Mouse (Mus musculus) forebrain, embryonic 14.5 days (tissue): ENCODE results near the gene Rsg1. TPM values are rescaled to one million over a fixed set of nuclear protein-coding genes. Genes with fewer than 3 reads are reported as not detected.

Source experiments
- ATAC-seq: fragments of 200-750 bp; cut with Nextera tagmentation; 2 replicates; pipeline ENCODE4 v1.8.0; 2017; ENCODE audit warnings: mild to moderate bottlenecking, moderate library complexity
- DNase-seq: peaks from one replicate; pipeline ENCODE4 v3.0.0-alpha.2; 2015; ENCODE audit warnings: low spot score
- H3K27ac ChIP-seq: fragments of 300-500 bp; sonication (generic); 2 replicates; pipeline ENCODE4 v1.5.1; 2014; ENCODE audit warnings: low read depth, mild to moderate bottlenecking, control low read depth, low read length, moderate library complexity
- H3K27me3 ChIP-seq: fragments of 300-500 bp; sonication (generic); replicated peaks from 2 replicates; pipeline ENCODE4 v1.6.1; 2014; ENCODE audit warnings: low read length, control low read depth, mixed read lengths; ENCODE audit not compliant: control insufficient read depth, insufficient read depth
- H3K36me3 ChIP-seq: fragments of 300-500 bp; sonication (generic); 2 replicates; pipeline ENCODE4 v1.6.1; 2014; ENCODE audit warnings: low read length, control low read depth; ENCODE audit not compliant: control insufficient read depth, insufficient read depth
- H3K4me1 ChIP-seq: fragments of 300-500 bp; sonication (generic); 2 replicates; pipeline ENCODE4 v1.6.1; 2014; ENCODE audit warnings: antibody characterized with exemption, low read length, control low read depth; ENCODE audit not compliant: control insufficient read depth, insufficient read depth
- H3K4me2 ChIP-seq: fragments of 300-500 bp; sonication (generic); 2 replicates; pipeline ENCODE4 v1.6.1; 2014; ENCODE audit warnings: mild to moderate bottlenecking, control low read depth, low read length
- H3K4me3 ChIP-seq: fragments of 300-500 bp; sonication (generic); 2 replicates; pipeline ENCODE4 v1.5.1; 2014; ENCODE audit warnings: low read depth, low read length, control low read depth
- H3K9ac ChIP-seq: fragments of 300-500 bp; sonication (generic); 2 replicates; pipeline ENCODE4 v1.6.1; 2014; ENCODE audit warnings: mild to moderate bottlenecking, low read length, control low read depth, moderate library complexity
- H3K9me3 ChIP-seq: fragments of 300-500 bp; sonication (generic); replicated peaks from 2 replicates; pipeline ENCODE4 v1.6.1; 2016; ENCODE audit warnings: low read length, control low read depth, mixed read lengths; ENCODE audit not compliant: control insufficient read depth
- WGBS: fragments of 180-500 bp; shearing (Covaris S2); extraction: QIAGEN DNeasy Blood & Tissue Kit; methylation state at CpG from one replicate; pipeline ENCODE4 v1.1.7; 2014; 5-methylcytosine and 5-hydroxymethylcytosine counted together
- polyA plus RNA-seq: library from polyadenylated mRNA; unstranded; fragments of >200 nt; fragmentation: Nextera tagmentation; extraction: Ambion mirVana; gene quantifications from 2 replicates; pipeline ENCODE4 v1.2.1, GENCODE M21; 2014

The Rsg1 gene
- polyA plus RNA-seq, 1 experiment from 2014 or later = 6.7 TPM

DNA sequence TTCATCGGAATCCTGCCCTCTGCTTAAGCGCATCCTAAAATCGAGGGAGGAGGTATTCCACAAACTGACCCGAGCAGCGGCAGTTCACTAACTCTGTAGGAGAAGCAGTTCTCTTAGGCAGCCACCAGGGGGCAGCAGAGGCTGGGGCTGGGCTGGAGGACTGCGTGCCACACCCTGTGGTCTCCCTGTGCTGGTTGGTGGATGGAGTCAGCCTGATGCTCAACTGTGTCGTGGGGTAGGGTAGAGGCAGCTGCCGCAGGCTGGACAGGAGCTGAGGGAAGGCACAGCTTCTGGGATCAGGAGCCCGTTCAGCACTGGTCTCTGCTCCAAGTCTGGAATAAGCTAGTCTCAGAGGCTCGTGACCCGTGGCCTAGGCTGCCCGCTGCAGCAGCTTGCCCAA lies 59.5 kb downstream of the Rsg1 start:
- WGBS = 20% methylated on average over 12 of the region's 12 CpGs
- no peaks in the 10 kb centered on the region for H3K4me1 ChIP-seq
- no peaks in the 10 kb centered on the region; the same call in 1 of the 2 replicates for H3K27me3 ChIP-seq
- ATAC-seq (peak; percentile 78), DNase-seq (peak; percentile 84)
- peak overlapping the region; percentile 26; the same call in 1 of the 2 replicates for H3K4me2 ChIP-seq
- no peaks in the 10 kb centered on the region for H3K9me3 ChIP-seq
- H3K4me3 ChIP-seq = no peak overlapping the region
- peak overlapping the region; percentile 21; the same call in 1 of the 2 replicates for H3K9ac ChIP-seq
- H3K27ac ChIP-seq = no peak overlapping the region
- H3K36me3 ChIP-seq = no peaks in the 10 kb centered on the region

DNA sequence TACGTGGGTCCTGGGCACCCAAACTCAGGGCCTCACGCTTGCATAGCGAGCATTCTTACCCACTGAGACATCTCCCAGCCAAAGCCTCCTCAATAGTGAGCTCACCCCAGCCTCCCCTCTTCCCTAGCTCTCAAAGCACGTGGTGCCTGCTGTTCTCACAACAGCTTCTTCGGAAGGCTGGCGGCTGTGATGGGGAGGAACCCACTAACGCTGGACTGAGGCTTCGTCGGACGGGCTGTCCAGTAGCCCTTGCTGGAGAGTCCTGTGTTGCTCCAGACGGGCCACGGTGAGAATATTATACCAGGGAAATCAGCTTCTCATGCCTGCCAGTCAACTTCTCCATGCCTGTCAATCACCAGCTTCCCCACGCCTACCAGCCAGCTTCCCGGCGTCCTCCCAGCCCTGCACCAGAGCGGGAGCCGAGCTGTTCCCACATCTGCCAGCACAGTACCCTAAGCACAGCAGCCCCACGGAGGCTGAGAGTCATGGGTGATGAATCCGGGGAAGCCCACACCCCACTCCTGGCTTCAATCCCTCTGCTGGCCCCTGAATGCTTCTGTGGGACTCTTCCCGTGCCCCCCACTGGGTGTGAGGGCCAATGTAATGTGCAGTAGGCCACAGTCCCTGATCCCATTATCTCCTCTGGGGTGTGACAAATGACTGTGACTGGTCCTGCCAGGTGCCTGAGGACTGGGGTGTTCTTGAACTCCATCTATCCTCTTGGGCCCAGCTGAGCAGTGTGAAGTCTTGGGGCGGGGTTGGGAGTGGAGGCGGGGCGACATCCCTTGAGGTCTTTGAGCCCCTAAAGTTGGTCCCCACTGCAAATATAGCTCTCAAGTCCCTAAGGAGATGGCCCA lies 61.0 kb downstream of the Rsg1 start:
- Histone ChIP-seq H3K4me1 (no peaks in the 10 kb centered on the region), H3K9ac (peak overlapping the region; percentile 37), H3K4me3 (no peak overlapping the region), H3K36me3 (no peaks in the 10 kb centered on the region), H3K4me2 (peak overlapping the region; percentile 25; the same call in 1 of the 2 replicates), H3K9me3 (no peaks in the 10 kb centered on the region), H3K27me3 (no peaks in the 10 kb centered on the region; the same call in 1 of the 2 replicates), H3K27ac (no peak overlapping the region)
- DNase-seq (peak; percentile 45), ATAC-seq (peak; percentile 56; the same call in 1 of the 2 replicates)
- 45% methylated on average over 23 of the region's 23 CpGs for WGBS

Other genes with a start within 250 kb of the Rsg1 start
- gene Atp13a2, start 227.1 kb upstream of the Rsg1 start, polyA plus RNA-seq = 79.9 and 110 TPM in 2 replicates
- gene Mfap2, start 203.5 kb upstream of the Rsg1 start, polyA plus RNA-seq = 255 and 287 TPM in 2 replicates
- gene Crocc, start 153.4 kb upstream of the Rsg1 start, polyA plus RNA-seq = 6.6 and 7.8 TPM in 2 replicates
- 36.6 and 41.8 TPM in 2 replicates for gene Necap2, start 135.6 kb upstream of the Rsg1 start, polyA plus RNA-seq
- 0.19 TPM in 1 of 2 replicates, not detected in the other for gene Spata21, start 125.6 kb upstream of the Rsg1 start, polyA plus RNA-seq
- gene Szrd1, start 74.2 kb upstream of the Rsg1 start, polyA plus RNA-seq = 37.0 and 38.9 TPM in 2 replicates
- gene Fbxo42, start 66.0 kb upstream of the Rsg1 start, polyA plus RNA-seq = 22.3 and 29.5 TPM in 2 replicates
- 0.65 and 1.1 TPM in 2 replicates for gene Arhgef19, start 25.5 kb downstream of the Rsg1 start, polyA plus RNA-seq
- gene Epha2, start 87.3 kb downstream of the Rsg1 start, polyA plus RNA-seq = 0.58 and 0.64 TPM in 2 replicates
- 10.2 and 15.8 TPM in 2 replicates for gene Fam131c, start 154.3 kb downstream of the Rsg1 start, polyA plus RNA-seq
- gene Clcnka, start 184.8 kb downstream of the Rsg1 start, polyA plus RNA-seq = not detected in 2 replicates
- gene Clcnkb, start 202.1 kb downstream of the Rsg1 start, polyA plus RNA-seq = not detected in 2 replicates
- gene Hspb7, start 206.8 kb downstream of the Rsg1 start, polyA plus RNA-seq = not detected in 2 replicates
- gene Srarp, start 222.1 kb downstream of the Rsg1 start, polyA plus RNA-seq = 0.33 TPM in 1 of 2 replicates, not detected in the other
- 41.3 and 46.5 TPM in 2 replicates for gene Zbtb17, start 230.7 kb downstream of the Rsg1 start, polyA plus RNA-seq